Mouse (Mus musculus): ENCODE measurements at regions not wholly inside any gene's neighbourhood (a gene's known extent, or its start where the extent isn't known, plus 50 kb on each side); places are given as distances from the start of the nearest gene placed in this dataset.
A peak's percentile ranks its signal among the peaks of the same experiment; 100 is the strongest.

DNA sequence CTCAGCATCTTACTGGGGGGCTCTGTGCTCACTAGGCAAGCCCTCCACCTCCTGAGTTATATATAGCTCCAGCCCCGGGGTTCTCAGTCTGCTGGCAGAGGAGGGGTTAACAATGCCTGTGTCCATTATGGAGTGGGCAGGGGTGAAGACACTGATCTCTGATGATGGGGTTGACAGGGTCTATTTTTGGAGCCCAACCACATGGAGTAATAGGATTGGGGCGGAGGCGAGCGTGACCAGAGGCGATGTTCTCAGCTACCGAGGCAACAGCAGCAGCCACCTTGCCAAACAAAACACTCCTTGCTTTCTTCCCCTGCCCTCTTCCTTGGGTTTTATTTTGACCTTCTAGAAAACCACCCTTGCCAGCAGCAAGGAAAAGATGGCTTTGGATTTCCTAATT lies 141.1 kb upstream of the Gli2 start:
- DNase-seq (ENCODE audit: low spot score): no peak

DNA sequence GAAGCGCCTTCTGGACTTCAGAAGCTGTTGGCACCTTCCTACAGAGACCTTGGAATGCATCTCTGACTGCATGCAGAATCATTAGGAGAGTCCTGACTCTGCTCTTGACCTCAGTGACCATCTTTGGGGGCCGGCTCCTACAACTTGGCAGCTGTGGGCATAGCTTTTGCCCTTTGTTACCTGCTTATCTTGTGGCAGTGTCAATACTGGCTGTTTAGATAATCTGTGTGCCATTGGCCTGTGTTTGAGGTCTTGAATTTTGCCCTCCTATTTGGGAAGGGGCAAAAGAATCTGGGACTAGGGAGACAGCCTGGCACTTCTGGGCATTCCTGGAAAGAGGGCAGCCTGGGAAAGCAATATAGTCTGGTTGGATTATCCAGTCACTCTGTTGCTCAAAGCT lies 137.8 kb upstream of the Gli2 start:
- no peak for DNase-seq (ENCODE audit: low spot score)

DNA sequence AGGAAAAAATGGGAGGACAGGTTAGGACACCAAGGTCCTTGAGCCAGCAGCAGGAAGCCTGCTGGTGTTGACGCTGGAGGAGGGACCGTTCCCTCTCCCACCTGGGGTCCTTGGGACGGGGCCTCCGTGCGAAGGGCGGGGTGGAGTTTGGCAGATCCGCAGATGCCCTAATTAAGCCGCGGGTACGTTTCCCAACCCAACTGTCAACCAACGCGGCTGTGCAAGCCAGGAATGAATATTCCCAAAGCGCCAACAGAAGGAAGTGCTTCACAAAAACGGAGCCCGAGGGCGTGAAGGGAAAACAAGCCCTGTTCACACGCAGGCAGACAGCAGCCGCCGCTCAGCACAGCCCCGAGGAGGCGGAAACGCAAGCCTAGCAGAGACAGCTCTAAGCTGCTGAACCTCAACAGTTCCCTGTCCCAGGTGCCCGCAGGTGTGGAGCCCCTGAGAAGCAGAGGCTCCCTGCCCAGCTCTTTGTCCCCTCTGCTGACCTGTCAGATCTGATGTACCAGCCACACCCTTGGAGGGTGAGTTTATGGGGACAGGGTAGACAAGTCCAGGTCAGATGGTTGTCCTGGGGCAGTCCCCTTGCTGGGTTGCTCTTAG lies 136.1 kb upstream of the Gli2 start:
- DNase-seq (ENCODE audit: low spot score): no peak

DNA sequence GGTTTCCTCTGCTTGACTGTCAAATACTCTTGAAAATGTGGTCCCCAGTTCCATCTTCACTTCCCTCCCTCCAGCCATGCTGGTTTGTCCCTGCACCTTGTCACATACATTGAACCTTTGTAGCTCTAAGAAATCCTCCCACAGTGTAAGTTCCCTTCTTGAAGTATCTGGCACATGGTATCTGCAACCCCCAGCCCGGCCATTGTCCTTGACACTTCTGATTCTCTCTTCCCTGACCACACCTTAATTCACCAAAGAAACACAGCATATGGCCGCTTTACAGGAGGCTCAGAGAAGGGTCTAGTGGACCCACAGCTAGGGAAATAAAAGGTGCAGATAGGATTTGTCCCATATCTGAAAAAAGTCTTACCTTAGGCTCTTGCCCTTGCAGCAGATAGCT lies 133.9 kb upstream of the Gli2 start:
- no peak for DNase-seq (ENCODE audit: low spot score)

DNA sequence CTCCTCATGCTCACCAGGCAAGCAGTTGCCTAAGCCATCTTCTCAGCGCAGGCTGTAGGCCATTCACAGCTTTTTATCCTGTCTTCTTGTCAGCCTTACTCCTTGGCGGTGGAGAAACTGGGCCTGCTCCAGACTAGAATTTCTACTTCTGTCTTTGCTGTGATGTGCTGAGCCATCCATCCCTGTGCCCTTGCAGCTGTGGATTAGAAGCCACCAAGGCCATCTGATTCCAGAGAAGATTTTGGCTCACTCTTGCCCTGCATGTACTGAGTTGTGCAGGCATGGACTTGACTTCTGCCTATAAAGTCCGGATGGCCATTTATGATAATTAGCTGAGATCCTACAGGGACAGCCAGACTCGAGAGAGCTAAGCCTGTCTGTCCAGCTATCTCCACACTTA lies 133.4 kb upstream of the Gli2 start:
- peak; percentile 37 for DNase-seq (ENCODE audit: low spot score)

DNA sequence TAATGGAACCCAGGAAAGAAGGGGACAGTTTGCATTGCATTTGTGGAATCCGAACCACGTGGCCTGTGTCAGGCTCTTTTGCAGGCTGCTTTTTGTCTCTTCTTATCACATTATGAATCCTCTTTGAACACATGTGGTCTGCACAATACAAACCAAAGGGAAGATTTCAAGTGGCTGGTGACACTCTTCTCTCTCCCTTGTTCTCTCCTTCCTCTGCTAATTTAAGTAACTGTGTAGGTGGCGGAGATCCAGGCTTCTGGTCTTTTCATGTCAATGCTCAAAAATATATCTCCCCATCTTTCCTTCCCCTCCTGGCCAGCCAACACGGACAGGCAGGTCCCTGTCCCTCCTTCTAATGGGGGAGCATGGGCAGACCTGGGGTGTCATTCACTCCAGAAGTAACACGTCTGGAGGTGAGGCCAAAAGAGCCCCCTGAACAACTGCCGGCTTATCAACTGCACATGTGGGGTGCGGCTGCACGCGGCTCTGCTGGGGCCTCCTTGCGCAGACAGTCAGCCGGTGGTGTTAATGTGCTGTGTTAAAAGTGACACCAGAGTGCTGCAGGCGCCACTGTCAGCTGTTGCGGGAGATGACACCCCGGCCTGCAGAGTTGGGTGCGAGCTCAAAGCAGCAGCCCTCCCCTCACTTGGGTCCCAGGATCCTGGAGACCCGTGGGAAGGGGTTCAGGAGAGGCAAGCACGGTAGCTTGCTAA lies 130.3 kb upstream of the Gli2 start:
- DNase-seq (ENCODE audit: low spot score): no peak

DNA sequence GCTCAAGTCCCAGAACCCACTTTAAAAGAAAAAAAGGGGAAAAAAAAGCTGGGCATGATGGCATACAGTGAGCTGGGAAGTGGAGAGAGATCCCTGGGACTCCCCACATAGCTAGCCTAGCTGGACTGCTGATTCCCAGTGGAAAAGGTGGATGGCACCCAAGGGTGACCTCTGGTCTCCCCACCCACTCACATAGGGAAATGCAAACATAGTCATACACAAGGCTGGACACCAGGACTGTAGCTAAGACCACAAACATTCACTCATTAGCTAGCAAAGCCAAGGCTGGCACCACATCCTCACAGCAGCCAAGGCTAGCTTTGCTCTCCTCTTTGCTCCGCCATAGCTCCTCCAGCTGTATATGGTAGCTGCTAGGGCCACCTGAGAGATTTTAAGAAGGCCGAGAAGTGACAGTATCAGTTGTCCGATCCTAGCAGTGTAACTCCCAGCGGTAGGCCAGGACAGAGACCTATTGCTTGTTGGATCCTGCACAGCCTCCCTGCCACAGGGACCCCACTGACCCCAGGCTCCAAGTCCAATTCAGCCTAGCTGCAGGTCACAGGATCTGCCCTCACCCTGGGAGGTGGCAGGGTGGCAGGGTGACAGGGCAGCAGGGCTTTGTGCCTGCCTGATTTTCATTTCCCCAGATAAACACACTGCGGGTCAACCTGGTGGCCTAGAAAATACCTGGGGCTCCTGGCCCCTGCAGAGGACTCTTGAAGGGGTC lies 119.8 kb upstream of the Gli2 start:
- no peak for DNase-seq (ENCODE audit: low spot score)

DNA sequence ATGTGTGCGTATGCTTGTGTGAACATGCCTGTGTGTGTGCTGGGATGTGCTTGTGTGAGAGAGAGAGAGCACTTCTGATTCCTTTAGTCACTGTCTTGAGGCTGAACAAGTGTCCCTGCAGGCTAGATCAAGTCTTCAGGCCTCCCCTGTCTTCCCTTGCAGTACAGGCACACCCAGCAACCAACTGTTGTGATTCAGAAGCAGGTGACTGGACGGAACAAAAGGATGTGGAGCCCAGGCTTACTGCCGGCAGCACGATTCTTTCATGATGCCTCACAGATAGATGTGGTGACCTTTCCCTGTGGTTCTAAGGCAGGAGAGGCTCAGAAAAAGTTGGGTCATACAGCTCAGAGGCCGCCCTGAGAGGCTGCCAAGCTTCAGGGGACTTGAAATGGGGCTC lies 114.0 kb upstream of the Gli2 start:
- DNase-seq (ENCODE audit: low spot score): no peak

DNA sequence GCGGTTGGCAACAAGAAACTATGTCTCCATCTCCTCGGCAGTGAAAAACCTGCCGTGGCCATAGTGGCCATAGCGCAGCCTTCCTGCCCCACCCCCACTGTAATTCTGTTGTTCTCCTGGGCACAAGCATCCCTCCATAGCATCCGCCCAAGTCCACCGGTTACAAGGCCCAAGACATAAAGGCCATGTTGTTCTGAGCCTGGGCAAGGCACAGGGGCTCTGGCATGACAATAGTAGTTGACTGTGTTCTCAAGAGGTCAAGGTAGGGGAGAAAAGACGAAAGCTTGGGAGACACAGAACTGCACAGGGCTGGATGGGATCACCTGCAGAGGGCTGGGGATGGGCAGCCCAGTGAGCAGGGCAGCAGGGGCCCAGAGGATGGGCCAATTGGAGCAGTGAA lies 112.9 kb upstream of the Gli2 start:
- no peak for DNase-seq (ENCODE audit: low spot score)

DNA sequence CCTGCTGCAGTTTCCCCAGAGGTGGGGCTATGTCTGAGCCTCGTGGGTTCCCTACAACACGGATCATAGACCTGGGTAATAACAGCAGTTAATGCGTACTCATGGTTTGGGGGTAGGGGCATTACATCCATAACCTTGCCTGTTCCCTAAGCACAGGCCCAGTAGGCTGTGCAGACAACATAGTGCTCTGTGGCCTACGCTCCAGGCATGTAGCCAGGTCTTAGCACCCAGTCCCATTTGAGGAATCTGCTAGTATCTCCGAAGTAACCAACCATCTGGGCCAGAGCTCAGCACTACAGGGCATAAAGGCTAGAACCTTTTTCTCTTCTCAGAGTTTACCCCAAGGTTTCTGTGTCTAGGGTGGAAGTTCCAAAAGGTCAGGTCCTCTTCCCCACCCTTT lies 111.4 kb upstream of the Gli2 start:
- DNase-seq (ENCODE audit: low spot score): no peak

DNA sequence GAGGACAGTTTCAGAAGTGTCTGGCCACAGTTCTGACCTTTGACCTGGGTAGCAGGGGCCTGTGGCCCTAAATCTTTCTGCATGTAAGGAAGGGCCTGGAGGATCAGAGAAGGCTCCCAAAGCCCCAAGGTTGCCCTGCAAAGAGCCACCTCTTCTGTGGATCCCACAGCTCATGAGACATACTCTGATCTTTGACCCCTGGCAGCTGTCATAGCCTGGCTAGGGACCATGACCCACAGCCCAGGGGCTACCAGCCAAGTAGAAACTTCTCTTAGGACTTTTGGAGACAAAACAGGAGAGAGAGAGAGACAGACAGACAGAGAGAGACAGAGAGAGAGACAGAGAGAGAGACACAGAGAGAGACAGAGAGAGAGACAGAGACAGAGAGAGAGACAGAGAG lies 110.4 kb upstream of the Gli2 start:
- DNase-seq (ENCODE audit: low spot score): no peak

DNA sequence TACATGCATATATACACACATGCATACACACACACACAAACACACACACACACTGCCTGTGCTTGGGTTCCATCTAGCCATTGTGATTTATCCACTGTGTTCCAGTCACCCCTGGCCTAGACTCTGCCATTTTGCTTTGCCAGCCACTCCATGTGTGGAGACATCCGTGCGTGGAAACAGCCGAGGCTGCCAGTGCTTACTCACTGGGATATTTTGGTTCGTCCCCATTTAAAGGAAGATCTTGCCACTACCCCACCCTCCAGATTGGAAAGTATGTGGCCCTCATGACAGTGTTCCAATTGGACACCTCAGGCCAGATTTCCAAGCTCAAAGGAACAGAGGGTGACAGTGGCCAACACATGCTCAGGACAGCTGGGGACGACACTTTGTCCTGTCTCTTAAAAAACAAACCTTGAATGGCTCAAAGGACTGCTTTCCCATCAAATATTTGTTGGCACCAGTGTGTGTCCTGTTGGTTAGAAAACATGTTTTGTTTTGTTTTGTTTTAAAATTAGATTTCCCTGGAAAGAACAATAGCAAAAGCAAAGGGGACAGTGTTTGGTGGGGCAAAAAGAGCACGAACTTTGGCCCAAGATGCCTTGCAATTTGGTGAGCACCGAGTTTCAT lies 109.8 kb upstream of the Gli2 start:
- DNase-seq (ENCODE audit: low spot score): no peak

DNA sequence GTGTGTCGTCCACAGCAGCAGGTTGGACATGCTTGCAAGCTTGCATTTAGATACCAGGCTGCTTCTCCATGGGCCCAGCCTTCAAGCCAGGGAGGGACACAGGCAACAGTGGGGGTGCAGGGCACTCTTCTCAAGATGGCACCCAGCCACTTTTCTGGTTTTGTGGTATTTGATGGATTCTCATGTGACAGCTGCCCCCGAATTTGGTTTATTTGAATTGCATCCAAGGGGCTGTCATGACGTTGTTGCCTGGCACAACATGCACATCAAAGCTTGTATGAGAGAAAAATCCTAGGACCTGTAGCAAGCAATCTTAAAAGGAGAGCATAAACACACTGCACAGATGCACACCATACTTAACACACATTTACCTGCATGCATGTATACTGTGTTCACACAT lies 108.3 kb upstream of the Gli2 start:
- no peak for DNase-seq (ENCODE audit: low spot score)

DNA sequence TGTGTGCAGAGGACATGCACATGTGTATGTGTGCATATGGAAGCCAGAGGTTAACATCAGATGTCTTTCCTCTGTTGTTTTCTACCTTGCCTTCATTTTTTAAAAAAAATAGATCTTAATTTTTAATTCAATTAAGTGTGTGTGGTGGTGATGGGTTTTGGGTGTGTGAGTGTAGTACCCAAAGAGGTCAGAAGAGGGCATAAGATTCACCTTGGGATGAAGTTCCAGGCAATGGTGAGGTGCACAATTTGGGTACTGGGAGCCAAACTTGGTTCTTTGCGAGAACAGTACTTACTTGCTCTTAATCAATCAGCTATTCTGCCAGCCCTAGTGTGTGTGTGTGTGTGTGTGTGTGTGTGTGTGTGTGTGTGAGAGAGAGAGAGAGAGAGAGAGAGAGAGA lies 106.9 kb upstream of the Gli2 start:
- DNase-seq (ENCODE audit: low spot score): no peak

DNA sequence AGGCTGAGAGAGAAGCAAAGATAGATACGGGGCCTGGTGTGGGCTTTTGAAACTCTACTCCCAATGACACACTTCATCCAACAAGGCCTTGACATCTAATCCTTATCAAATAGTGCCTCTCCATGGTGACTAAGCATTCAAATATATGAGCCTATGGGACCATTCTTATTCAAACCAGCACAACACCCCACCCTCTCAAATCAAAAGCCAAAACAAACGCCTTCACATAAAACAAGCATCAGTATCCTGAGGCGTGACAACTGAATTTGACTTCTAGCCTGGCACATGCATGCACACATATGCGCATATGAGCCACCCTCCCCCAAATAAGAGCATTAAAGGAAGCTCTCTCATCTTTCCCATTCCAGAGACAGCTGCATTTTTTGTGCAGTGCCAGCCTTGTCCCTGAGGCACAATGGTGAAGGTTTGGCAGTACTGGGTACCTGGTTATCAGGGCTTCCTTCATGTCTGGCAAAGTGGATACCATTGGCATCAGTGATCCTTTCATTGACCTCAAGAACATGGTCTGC lies 103.8 kb upstream of the Gli2 start:
- DNase-seq (ENCODE audit: low spot score): no peak

DNA sequence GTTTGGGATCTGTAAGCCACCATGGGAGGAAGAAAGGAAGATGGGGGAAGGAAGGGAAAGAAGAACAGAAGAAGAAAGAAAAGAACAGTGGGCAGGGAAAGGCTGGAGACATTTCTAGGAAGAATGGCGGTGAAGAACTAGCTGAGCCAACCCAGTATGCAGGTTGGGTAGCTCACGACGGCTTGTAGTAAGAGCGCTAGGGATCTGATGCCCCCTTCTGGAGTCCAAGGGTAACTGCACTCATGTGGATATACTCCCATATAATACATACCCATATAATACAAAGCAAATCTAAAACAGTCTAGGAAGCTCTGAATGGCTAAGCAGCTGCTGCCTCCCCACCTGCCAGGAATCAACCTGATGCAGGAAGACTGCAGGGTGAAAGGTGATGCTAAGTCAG lies 100.2 kb upstream of the Gli2 start:
- DNase-seq (ENCODE audit: low spot score): no peak

DNA sequence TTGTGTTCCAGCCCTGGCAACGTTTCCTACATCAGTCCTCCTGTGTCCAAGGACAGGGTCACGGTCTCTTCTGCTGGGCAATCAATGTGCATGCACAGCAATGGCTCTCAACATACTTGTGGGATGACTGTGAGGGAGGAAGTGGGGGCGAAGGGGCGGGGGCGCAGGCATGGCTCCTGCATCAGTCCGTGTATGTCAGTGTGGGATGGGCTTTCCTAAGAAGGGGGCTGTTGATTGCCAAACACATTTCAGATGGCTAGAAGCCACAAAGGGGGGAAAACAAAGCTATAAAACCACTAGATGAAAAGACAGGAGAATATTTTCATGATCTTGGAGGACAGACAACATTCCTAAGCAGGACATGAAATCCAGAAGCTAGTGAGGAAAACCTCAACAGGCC lies 99.4 kb upstream of the Gli2 start:
- no peak for DNase-seq (ENCODE audit: low spot score)

DNA sequence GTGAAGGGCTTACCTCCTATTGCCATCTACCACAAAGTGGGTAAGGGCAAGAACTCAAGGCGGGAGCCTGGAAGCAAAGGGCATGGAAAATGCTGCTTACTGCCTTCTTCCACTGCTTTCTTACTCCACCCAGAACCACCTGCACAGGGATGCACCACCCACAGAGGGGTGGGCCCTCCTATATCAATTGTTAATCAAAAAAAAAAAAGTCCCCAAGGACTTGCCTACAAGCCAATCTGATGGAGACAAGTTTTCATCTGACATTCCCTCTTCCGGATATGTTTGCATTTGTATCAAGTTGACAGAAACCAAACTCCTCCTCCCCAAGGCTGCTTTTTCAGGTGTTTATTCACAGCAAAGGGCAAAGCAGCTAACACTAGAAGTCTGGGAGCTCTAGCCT lies 94.1 kb upstream of the Gli2 start:
- no peak for DNase-seq (ENCODE audit: low spot score)

DNA sequence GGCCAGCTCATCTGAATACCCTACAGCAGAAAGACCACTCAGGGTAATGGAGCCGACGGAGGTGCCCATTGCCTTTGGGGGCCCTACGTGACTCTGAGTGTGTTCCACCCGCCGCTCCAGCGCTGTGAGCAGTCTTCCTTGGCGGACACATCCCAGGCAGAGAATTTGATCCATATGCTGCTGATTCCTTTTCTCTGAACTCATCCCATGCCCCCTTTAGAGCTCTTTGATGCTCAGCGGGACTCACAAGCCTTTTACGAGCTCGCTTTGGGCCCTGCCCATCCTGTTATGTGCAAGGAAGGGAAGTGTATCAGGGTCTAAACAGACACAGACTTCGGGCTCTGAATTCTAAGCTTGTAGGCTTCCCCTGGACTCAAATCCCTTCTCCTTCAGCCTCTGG lies 90.4 kb upstream of the Gli2 start:
- no peak for DNase-seq (ENCODE audit: low spot score)

DNA sequence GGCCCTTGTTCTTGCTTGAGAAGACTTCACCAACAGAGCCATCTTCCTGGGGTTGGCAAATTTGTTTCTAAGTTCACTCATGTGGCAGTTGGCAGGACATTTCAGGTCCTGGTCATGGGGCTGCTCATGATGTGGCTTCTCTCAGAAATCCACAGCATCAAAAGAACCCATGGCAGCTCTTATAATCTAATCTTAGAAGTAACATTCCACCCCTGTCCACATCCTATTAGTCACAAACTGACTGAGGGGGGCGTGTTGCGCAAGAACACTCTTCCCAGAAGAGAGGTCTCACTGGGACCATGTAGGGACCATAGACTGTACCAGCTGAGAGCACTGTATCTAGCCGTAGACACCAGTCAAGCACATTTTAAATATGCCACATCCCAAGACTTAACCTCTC lies 75.6 kb upstream of the Gli2 start:
- no peak for DNase-seq (ENCODE audit: low spot score)

DNA sequence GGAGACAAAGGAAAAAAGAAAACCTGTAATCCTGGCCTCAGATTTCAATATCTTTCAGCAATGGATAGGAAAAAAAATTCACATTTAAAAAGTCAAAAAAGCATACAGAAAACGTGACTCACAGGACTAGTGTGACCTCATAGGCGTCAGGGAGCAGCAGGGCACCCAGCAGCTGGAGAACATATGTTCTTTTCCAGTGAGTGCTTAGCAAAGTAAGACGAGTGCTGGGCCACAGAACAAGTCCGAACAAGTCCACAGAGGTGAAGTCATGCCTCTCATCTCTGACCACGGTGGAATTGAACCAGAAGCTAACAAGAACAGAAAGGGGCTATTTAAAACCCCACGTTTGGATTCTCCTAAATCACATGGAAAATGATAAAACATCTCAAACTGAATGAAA lies 72.1 kb upstream of the Gli2 start:
- no peak for DNase-seq (ENCODE audit: low spot score)

DNA sequence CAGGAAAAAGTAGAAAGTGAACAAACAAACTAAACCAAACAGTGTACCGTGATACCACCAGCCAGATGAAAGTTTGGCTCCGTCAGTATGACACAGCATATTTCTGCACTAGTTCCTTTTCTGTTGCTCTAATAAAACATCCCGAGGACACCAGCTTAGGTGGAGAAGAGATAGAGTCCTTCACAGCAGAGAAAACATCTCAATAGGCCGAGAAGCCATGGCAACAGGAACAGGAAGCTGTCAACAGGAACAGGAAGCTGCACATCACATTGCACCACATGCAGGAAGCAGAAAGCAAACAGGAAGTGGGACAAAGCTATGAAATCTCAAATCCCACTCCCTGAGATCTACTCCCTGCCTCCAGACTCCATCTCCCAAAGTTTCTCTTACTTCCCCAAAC lies 71.4 kb upstream of the Gli2 start:
- DNase-seq (ENCODE audit: low spot score): no peak

DNA sequence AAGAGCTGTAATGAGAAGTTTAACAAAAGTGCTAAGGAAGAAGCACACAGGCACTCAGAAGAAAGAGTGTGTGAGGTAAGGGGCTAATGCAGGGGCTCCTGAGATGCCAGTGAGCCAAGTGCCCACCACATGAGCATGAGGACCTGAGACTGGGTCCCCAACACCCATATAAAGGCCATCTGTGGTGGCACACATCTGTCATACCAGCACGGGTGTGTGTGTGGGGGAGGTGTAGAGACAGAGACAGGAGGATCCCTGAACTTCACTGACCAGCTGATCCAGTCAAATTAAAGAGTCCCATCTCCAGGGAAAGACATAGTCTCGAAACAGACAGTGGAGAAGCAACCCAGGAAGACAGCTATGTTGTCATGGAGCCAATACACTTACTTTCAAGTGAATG lies 70.6 kb upstream of the Gli2 start:
- no peak for DNase-seq (ENCODE audit: low spot score)
